Mouse (Mus musculus) C2C12 (cell line): ENCODE results near the gene 4930432K21Rik. TPM values are rescaled to one million over a fixed set of nuclear protein-coding genes. Genes with fewer than 3 reads are reported as not detected.

Source experiments
- H3K27me3 ChIP-seq: one replicate; pipeline ENCODE4 v1.6.1; 2011; ENCODE audit not compliant: control insufficient read depth, insufficient read depth, insufficient read length
- H3K36me3 ChIP-seq: one replicate; pipeline ENCODE4 v1.6.1; 2011; ENCODE audit not compliant: control insufficient read depth, insufficient read depth
- H3K4me3 ChIP-seq: one replicate; pipeline ENCODE4 v1.5.1; 2011; ENCODE audit warnings: mild to moderate bottlenecking, control low read depth; ENCODE audit not compliant: poor library complexity, insufficient read depth, severe bottlenecking
- H3K79me2 ChIP-seq: one replicate; pipeline ENCODE4 v1.6.1; 2011; ENCODE audit not compliant: control insufficient read depth, insufficient read depth
- H3K79me3 ChIP-seq: one replicate; pipeline ENCODE4 v1.6.1; 2011; ENCODE audit warnings: low read depth, control low read depth
- H3ac ChIP-seq: one replicate; pipeline ENCODE3; 2011; ENCODE audit warnings: low read depth; ENCODE audit not compliant: control insufficient read depth, insufficient read length
- CEBPB ChIP-seq: IDR thresholded peaks from one replicate; pipeline ENCODE4 v1.6.1; 2011; ENCODE audit warnings: low read depth, mild to moderate bottlenecking, control low read depth, moderate library complexity
- CTCF ChIP-seq: IDR thresholded peaks from one replicate; pipeline ENCODE4 v1.5.1; 2011; ENCODE audit not compliant: control insufficient read depth, insufficient read depth, insufficient read length
- FOSL1 ChIP-seq: IDR thresholded peaks from one replicate; pipeline ENCODE4 v1.8.0; 2011; ENCODE audit warnings: mild to moderate bottlenecking, low read length; ENCODE audit not compliant: poor library complexity, insufficient read depth, severe bottlenecking
- MAX ChIP-seq: IDR thresholded peaks from one replicate; pipeline ENCODE4 v1.6.1; 2011; ENCODE audit warnings: mild to moderate bottlenecking, control low read depth
- MYOD1 ChIP-seq: IDR thresholded peaks from one replicate; pipeline ENCODE4 v1.6.1; 2011; ENCODE audit warnings: low read depth; ENCODE audit not compliant: control insufficient read depth, insufficient read length
- MYOG ChIP-seq: IDR thresholded peaks from one replicate; pipeline ENCODE4 v1.6.1; 2011; ENCODE audit not compliant: control insufficient read depth, insufficient read length; ENCODE audit errors: extremely low read depth
- USF1 ChIP-seq: IDR thresholded peaks from one replicate; pipeline ENCODE4 v1.6.1; 2011; ENCODE audit warnings: low read depth, mild to moderate bottlenecking, control low read depth, moderate library complexity
- polyA plus RNA-seq: library from polyadenylated mRNA; unstranded; fragments of >200 nt; fragmentation: generic; extraction: Trizol; gene quantifications from one replicate; pipeline ENCODE4 v1.2.1, GENCODE M21; 2012; ENCODE audit warnings: missing spikeins

Gene 4930432K21Rik
- polyA plus RNA-seq, 1 experiment: 0.61 TPM

- Histone ChIP-seq H3K79me2 (no peaks in the 10 kb centered on the region), H3K79me3 (peaks cover 1% of the 10 kb centered on the region), H3ac (peak overlapping the region; percentile 16), H3K27me3 (no peaks in the 10 kb centered on the region), H3K36me3 (no peaks in the 10 kb centered on the region), H3K4me3 (peak overlapping the region; percentile 7)
- TF ChIP-seq MAX (no peak), MYOD1 (no peak), CEBPB (no peak)
Measured at GRCm38 (mm10) chr8:84192555-84192954, 44.7 kb downstream of the 4930432K21Rik start.

GRCm38 (mm10) chr8:84193161-84193560 lies 45.3 kb downstream of the 4930432K21Rik start:
- Histone ChIP-seq H3ac (no peak overlapping the region), H3K27me3 (no peaks in the 10 kb centered on the region), H3K79me3 (peaks cover 1% of the 10 kb centered on the region), H3K4me3 (no peak overlapping the region), H3K36me3 (no peaks in the 10 kb centered on the region), H3K79me2 (no peaks in the 10 kb centered on the region)
- TF ChIP-seq MYOG: no peak
- TF ChIP-seq USF1: no peak
- no peak for TF ChIP-seq CEBPB
- TF ChIP-seq MYOD1: no peak
- no peak for TF ChIP-seq MAX
- no peak for TF ChIP-seq FOSL1
- TF ChIP-seq CTCF: no peak

GRCm38 (mm10) chr8:84193566-84193965 lies 45.7 kb downstream of the 4930432K21Rik start:
- H3K27me3 ChIP-seq: no peaks in the 10 kb centered on the region
- H3K36me3 ChIP-seq: no peaks in the 10 kb centered on the region
- H3K4me3 ChIP-seq: no peak overlapping the region
- H3K79me3 ChIP-seq: peaks cover 1% of the 10 kb centered on the region
- H3K79me2 ChIP-seq: no peaks in the 10 kb centered on the region
- TF ChIP-seq MYOG: no peak
- TF ChIP-seq MAX: no peak
- no peak for TF ChIP-seq MYOD1
- no peak for TF ChIP-seq CEBPB
- TF ChIP-seq CTCF: no peak
- TF ChIP-seq USF1: no peak
- no peak overlapping the region for H3ac ChIP-seq

GRCm38 (mm10) chr8:84194224-84194743 lies 46.5 kb downstream of the 4930432K21Rik start:
- no peak overlapping the region for H3K4me3 ChIP-seq

GRCm38 (mm10) chr8:84197141-84197921 lies 49.5 kb downstream of the 4930432K21Rik start:
- peak overlapping the region; percentile 70 for H3ac ChIP-seq
- H3K36me3 ChIP-seq: peaks cover 7% of the 10 kb centered on the region
- peak overlapping the region; percentile 26 for H3K4me3 ChIP-seq
- TF ChIP-seq CTCF: no peak
- TF ChIP-seq MYOG: no peak
- TF ChIP-seq MYOD1: no peak
- TF ChIP-seq USF1: no peak
- peaks cover 18% of the 10 kb centered on the region for H3K79me2 ChIP-seq
- H3K27me3 ChIP-seq: no peaks in the 10 kb centered on the region
- H3K79me3 ChIP-seq: peaks cover 15% of the 10 kb centered on the region

More at GRCm38 (mm10) chr8:84194224-84194743, 46.5 kb downstream of the 4930432K21Rik start:
- no peaks in the 10 kb centered on the region for H3K79me3 ChIP-seq
- TF ChIP-seq CTCF (no peak), CEBPB (no peak), FOSL1 (no peak), MAX (no peak), MYOD1 (no peak)
- H3K27me3 ChIP-seq: no peaks in the 10 kb centered on the region
- H3ac ChIP-seq: no peak overlapping the region
- H3K36me3 ChIP-seq: no peaks in the 10 kb centered on the region
- no peaks in the 10 kb centered on the region for H3K79me2 ChIP-seq
